Mouse (Mus musculus) hindbrain, embryonic 16.5 days (tissue): Measurements from ENCODE around the gene Elovl6. TPM values are rescaled to one million over a fixed set of nuclear protein-coding genes. Genes with fewer than 3 reads are reported as not detected.

ENCODE experiments used
- ATAC-seq: fragments of 200-750 bp; cut with Nextera tagmentation; 2 replicates; pipeline ENCODE4 v1.8.0; 2017; ENCODE audit warnings: moderate TSS enrichment, moderate library complexity
- H3K27ac ChIP-seq: fragments of 300-500 bp; sonication (generic); 2 replicates; pipeline ENCODE4 v1.5.1; 2014; ENCODE audit warnings: low read depth, mild to moderate bottlenecking, control low read depth, low read length, moderate library complexity
- H3K27me3 ChIP-seq: fragments of 300-500 bp; sonication (generic); replicated peaks from 2 replicates; pipeline ENCODE4 v1.6.1; 2014; ENCODE audit warnings: low read length; ENCODE audit not compliant: control insufficient read depth, insufficient read depth
- H3K36me3 ChIP-seq: fragments of 300-500 bp; sonication (generic); 2 replicates; pipeline ENCODE4 v1.6.1; 2014; ENCODE audit warnings: mild to moderate bottlenecking, low read length, moderate library complexity, mixed read lengths; ENCODE audit not compliant: control insufficient read depth, insufficient read depth
- H3K4me1 ChIP-seq: fragments of 300-500 bp; sonication (generic); 2 replicates; pipeline ENCODE4 v1.6.1; 2014; ENCODE audit warnings: low read depth, low read length; ENCODE audit not compliant: control insufficient read depth, insufficient read depth
- H3K4me2 ChIP-seq: fragments of 300-500 bp; sonication (generic); 2 replicates; pipeline ENCODE4 v1.6.1; 2014; ENCODE audit warnings: mild to moderate bottlenecking, low read length, control low read depth, moderate library complexity
- H3K4me3 ChIP-seq: fragments of 300-500 bp; sonication (generic); 2 replicates; pipeline ENCODE4 v1.5.1; 2014; ENCODE audit warnings: mild to moderate bottlenecking, low read length, control low read depth, moderate library complexity
- H3K9ac ChIP-seq: fragments of 300-500 bp; sonication (generic); 2 replicates; pipeline ENCODE4 v1.6.1; 2014; ENCODE audit warnings: low read depth, mild to moderate bottlenecking, control low read depth, low read length, moderate library complexity
- H3K9me3 ChIP-seq: fragments of 300-500 bp; sonication (generic); 2 replicates; pipeline ENCODE4 v1.6.1; 2014; ENCODE audit warnings: mild to moderate bottlenecking, low read length, moderate library complexity; ENCODE audit not compliant: control insufficient read depth
- whole genome bisulfite sequencing: fragments of 180-500 bp; shearing (Covaris S2); extraction: QIAGEN DNeasy Blood & Tissue Kit; methylation state at CpG from one replicate; pipeline ENCODE4 v1.1.7; 2014; 5-methylcytosine and 5-hydroxymethylcytosine counted together
- polyA plus RNA-seq: library from polyadenylated mRNA; unstranded; fragments of >200 nt; fragmentation: Nextera tagmentation; extraction: Ambion mirVana; gene quantifications from 2 replicates; pipeline ENCODE4 v1.2.1, GENCODE M21; 2015

The Elovl6 gene
- polyA plus RNA-seq, 1 experiment from 2014 or later, result 44.4 TPM

DNA sequence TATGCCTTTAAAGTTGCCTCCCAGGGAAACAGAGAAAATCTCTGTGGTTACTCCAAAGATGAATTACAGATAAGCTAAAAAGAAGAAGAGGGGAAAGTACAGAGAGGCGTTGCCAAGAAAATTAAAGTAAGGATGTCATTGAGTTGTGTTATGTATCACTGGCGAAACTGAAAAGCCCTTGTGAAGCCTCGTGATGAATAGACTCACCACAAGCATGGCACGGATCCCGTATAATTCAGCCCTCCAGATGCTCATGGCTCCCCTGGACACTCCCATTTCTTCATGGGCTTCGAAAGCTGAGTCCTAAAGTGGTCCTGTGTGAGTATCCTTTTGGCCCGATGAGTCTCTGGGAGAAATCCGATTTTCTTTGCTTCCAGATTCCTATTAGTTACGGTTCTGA, 125.1 kb downstream of the Elovl6 start:
- Histone ChIP-seq H3K9ac (no peak overlapping the region), H3K4me3 (no peak overlapping the region), H3K4me2 (no peak overlapping the region), H3K4me1 (no peaks in the 10 kb centered on the region), H3K9me3 (no peaks in the 10 kb centered on the region), H3K27ac (no peak overlapping the region), H3K36me3 (no peaks in the 10 kb centered on the region), H3K27me3 (no peaks in the 10 kb centered on the region)
- ATAC-seq, result no peak
- WGBS, result 84% methylated on average over 9 of the region's 9 CpGs

GRCm38 (mm10) chr3:129657775-129658174, 125.6 kb downstream of the Elovl6 start:
- H3K9me3 ChIP-seq, result no peaks in the 10 kb centered on the region
- H3K27me3 ChIP-seq, result no peaks in the 10 kb centered on the region
- no peaks in the 10 kb centered on the region for H3K4me1 ChIP-seq
- no peak overlapping the region for H3K9ac ChIP-seq
- WGBS, result 92% methylated on average over 11 of the region's 11 CpGs
- H3K36me3 ChIP-seq, result no peaks in the 10 kb centered on the region
- ATAC-seq, result no peak
- no peak overlapping the region for H3K4me3 ChIP-seq
- H3K27ac ChIP-seq, result no peak overlapping the region
- H3K4me2 ChIP-seq, result no peak overlapping the region

- Histone ChIP-seq H3K9ac (no peak overlapping the region), H3K27ac (no peak overlapping the region), H3K9me3 (no peaks in the 10 kb centered on the region), H3K4me1 (no peaks in the 10 kb centered on the region), H3K36me3 (no peaks in the 10 kb centered on the region), H3K27me3 (no peaks in the 10 kb centered on the region), H3K4me3 (no peak overlapping the region), H3K4me2 (no peak overlapping the region)
- no peak for ATAC-seq
- 91% methylated on average over 7 of the region's 7 CpGs for WGBS
These were observed 126.6 kb downstream of the Elovl6 start for GRCm38 (mm10) chr3:129658776-129659175.

GRCm38 (mm10) chr3:129663906-129664305, 131.8 kb downstream of the Elovl6 start:
- H3K9ac ChIP-seq, result no peak overlapping the region
- ATAC-seq, result no peak
- no peak overlapping the region for H3K4me3 ChIP-seq
- no peaks in the 10 kb centered on the region for H3K36me3 ChIP-seq
- no peaks in the 10 kb centered on the region for H3K9me3 ChIP-seq
- no peak overlapping the region for H3K4me2 ChIP-seq
- no peaks in the 10 kb centered on the region for H3K27me3 ChIP-seq
- H3K4me1 ChIP-seq, result no peaks in the 10 kb centered on the region
- 69% methylated on average over 2 of the region's 2 CpGs for WGBS
- H3K27ac ChIP-seq, result no peak overlapping the region

- H3K4me1 ChIP-seq, result no peaks in the 10 kb centered on the region
- no peak overlapping the region for H3K9ac ChIP-seq
- ATAC-seq, result no peak
- H3K4me3 ChIP-seq, result no peak overlapping the region
- H3K9me3 ChIP-seq, result no peaks in the 10 kb centered on the region
- no peaks in the 10 kb centered on the region for H3K27me3 ChIP-seq
- no peak overlapping the region for H3K27ac ChIP-seq
- WGBS, result 92% methylated on average over 7 of the region's 7 CpGs
- no peak overlapping the region for H3K4me2 ChIP-seq
- H3K36me3 ChIP-seq, result no peaks in the 10 kb centered on the region
These were observed 143.8 kb downstream of the Elovl6 start for GRCm38 (mm10) chr3:129675923-129676322.

DNA sequence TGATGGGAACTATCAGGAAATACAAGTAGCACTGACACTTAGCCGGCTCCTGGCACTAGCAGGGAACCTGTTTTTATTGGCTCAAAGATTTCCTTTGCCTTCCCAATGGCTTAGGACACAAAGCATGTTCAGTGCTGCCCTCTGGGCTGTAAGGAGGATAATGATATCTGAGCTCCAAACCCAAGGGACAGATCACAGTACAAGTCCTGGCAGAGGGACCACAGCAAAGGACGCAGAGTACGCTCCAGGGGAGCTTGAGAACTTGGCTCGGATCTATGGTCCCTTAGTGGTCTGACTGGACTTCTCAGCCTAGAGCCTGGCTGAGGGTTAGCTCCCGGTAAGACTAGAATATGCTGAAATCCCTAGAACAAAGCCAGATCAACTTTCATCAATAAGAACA, 148.1 kb downstream of the Elovl6 start:
- no peaks in the 10 kb centered on the region for H3K4me1 ChIP-seq
- no peaks in the 10 kb centered on the region for H3K9me3 ChIP-seq
- H3K27ac ChIP-seq, result no peak overlapping the region
- no peaks in the 10 kb centered on the region for H3K27me3 ChIP-seq
- ATAC-seq, result peak; percentile 27; the same call in 1 of the 2 replicates
- no peaks in the 10 kb centered on the region for H3K36me3 ChIP-seq
- WGBS, result 59% methylated on average over 5 of the region's 5 CpGs
- H3K9ac ChIP-seq, result no peak overlapping the region
- H3K4me2 ChIP-seq, result no peak overlapping the region
- no peak overlapping the region for H3K4me3 ChIP-seq

GRCm38 (mm10) chr3:129681841-129682240, 149.7 kb downstream of the Elovl6 start:
- no peaks in the 10 kb centered on the region for H3K4me1 ChIP-seq
- no peaks in the 10 kb centered on the region for H3K9me3 ChIP-seq
- no peak overlapping the region for H3K9ac ChIP-seq
- H3K27me3 ChIP-seq, result no peaks in the 10 kb centered on the region
- no peak for ATAC-seq
- H3K36me3 ChIP-seq, result no peaks in the 10 kb centered on the region
- no peak overlapping the region for H3K27ac ChIP-seq
- no peak overlapping the region for H3K4me3 ChIP-seq
- 91% methylated on average over 4 of the region's 4 CpGs for WGBS
- no peak overlapping the region for H3K4me2 ChIP-seq

DNA sequence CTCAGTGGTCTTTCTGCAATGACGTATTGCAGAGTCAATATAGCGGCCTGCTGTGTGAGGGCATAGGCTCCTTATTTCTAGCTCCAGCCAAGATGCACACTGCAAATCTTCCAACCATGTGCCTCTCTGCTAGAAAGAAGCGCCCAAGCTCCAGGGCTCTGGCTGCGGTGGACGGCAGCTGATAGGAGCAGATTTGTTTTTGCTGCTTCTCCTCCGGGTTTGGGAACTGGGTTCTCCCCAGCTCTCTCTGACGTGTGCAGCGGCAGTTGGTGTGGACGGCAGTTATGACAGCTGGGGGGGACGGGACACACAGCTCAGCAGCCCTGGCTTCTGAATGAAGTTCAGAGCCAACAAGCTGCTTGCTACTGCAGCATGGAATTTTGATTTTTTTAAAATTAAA, 150.2 kb downstream of the Elovl6 start:
- no peaks in the 10 kb centered on the region for H3K27me3 ChIP-seq
- no peaks in the 10 kb centered on the region for H3K36me3 ChIP-seq
- H3K4me1 ChIP-seq, result no peaks in the 10 kb centered on the region
- no peak for ATAC-seq
- no peaks in the 10 kb centered on the region for H3K9me3 ChIP-seq
- no peak overlapping the region for H3K27ac ChIP-seq
- no peak overlapping the region for H3K9ac ChIP-seq
- WGBS, result 84% methylated on average over 10 of the region's 10 CpGs
- no peak overlapping the region for H3K4me2 ChIP-seq
- H3K4me3 ChIP-seq, result no peak overlapping the region

GRCm38 (mm10) chr3:129683060-129683679, 151.0 kb downstream of the Elovl6 start:
- no peaks in the 10 kb centered on the region for H3K9me3 ChIP-seq
- no peak overlapping the region for H3K4me2 ChIP-seq
- no peaks in the 10 kb centered on the region for H3K36me3 ChIP-seq
- ATAC-seq, result no peak
- H3K27me3 ChIP-seq, result no peaks in the 10 kb centered on the region
- no peak overlapping the region for H3K27ac ChIP-seq
- WGBS, result 89% methylated on average over 10 of the region's 10 CpGs
- no peaks in the 10 kb centered on the region for H3K4me1 ChIP-seq
- no peak overlapping the region for H3K9ac ChIP-seq
- H3K4me3 ChIP-seq, result no peak overlapping the region

- H3K4me1 ChIP-seq, result no peaks in the 10 kb centered on the region
- no peaks in the 10 kb centered on the region for H3K27me3 ChIP-seq
- no peaks in the 10 kb centered on the region for H3K9me3 ChIP-seq
- no peak overlapping the region for H3K27ac ChIP-seq
- no peak overlapping the region for H3K9ac ChIP-seq
- no peak overlapping the region for H3K4me2 ChIP-seq
- H3K36me3 ChIP-seq, result no peaks in the 10 kb centered on the region
- no peak for ATAC-seq
- WGBS, result 83% methylated on average over 12 of the region's 12 CpGs
- no peak overlapping the region for H3K4me3 ChIP-seq
These were observed 154.0 kb downstream of the Elovl6 start for GRCm38 (mm10) chr3:129686196-129686595.
